Mouse (Mus musculus) kidney, postnatal 4 days (tissue): ENCODE data around the gene 2610528A11Rik.
A peak's percentile ranks its signal among the peaks of the same experiment; 100 is the strongest.

Experiments
- DNase-seq, 2 experiments: peaks; one replicate each; pipeline ENCODE4 v3.0.0; 2021; ENCODE audit warnings: mixed read lengths in 2 of 2

The 2610528A11Rik gene

GRCm38 (mm10) chr14:37083755-37084154, 30.1 kb downstream of the 2610528A11Rik start:
- no peak for DNase-seq

DNA sequence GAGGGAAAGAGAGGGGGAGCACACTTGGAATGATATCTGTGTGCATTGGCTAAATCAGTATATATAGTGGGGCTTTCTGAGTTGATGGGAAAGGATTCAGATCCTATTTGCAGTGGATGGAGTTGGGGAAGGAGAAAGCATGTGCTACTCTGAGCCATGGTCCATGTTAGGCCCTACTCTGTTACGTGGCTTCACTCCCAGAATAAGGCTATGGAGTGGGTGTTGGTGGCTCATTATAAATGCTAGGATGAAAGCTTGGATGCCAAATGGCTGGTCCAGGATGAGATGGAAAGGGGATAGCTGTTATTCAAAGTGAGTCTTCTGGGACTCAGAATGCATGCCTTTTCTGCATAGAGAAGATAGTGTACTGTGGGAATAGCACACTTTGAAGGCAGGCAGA, 33.1 kb downstream of the 2610528A11Rik start:
- DNase-seq = no peak

DNA sequence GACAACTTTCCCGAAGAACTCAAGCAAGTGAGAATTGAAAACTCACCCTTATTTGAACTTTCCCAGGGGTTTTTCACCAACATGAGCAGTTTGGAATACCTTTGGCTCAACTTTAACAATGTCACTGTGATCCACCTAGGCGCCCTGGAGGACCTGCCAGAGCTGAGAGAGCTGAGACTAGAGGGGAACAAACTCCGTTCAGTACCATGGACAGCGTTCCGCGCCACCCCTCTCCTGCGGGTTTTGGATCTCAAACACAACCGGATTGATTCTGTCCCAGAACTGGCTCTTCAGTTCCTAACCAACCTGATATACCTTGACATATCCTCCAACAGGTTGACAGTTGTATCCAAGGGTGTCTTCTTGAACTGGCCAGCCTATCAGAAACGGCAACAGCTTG, 45.3 kb downstream of the 2610528A11Rik start:
- peak; percentile 87 to 88 for DNase-seq

GRCm38 (mm10) chr14:37067629-37068028, 46.2 kb downstream of the 2610528A11Rik start, which contains the start of gene Lrit2:
Lrit2 (plus strand) TSS chr14:37067929.
- DNase-seq = no peak

DNA sequence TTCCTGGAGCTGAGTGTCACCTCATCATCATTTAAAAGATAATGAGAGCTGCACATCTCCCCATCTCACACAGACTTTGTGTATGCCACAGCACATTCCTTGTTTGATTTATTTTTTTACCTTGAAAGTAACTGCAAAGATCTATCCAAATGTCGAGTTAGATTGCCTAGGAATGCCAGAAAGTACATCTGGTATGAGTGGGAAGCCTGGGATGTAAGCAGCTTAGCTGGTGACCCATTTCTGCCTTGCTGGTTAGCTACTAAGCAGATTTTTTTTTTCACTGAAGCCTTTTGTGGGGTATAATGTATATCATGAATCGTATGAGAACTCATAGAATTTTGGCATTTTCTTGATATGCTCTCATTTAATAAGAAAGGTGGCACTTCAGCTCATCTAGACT, 47.2 kb downstream of the 2610528A11Rik start:
- no peak for DNase-seq

GRCm38 (mm10) chr14:37064849-37065248, 49.0 kb downstream of the 2610528A11Rik start:
- no peak for DNase-seq
